Mouse (Mus musculus): ENCODE measurements around the gene Cox7a2. TPM values are rescaled to one million over a fixed set of nuclear protein-coding genes. Genes with fewer than 3 reads are reported as not detected.

The Cox7a2 gene
- total RNA-seq, 1 experiment from 2014 or later = 59.7 TPM

GRCm38 (mm10) chr9:79755311-79755710 lies 4.4 kb downstream of the Cox7a2 start:
- no peak for ATAC-seq (replicated peaks in 1 of 2; ENCODE audit: insufficient read depth in 1 of 2, low FRiP score in 2 of 2, low TSS enrichment in 1 of 2, low read depth in 1 of 2, poor library complexity in 2 of 2, severe bottlenecking in 2 of 2)

GRCm38 (mm10) chr9:79751846-79752245 lies 7.8 kb downstream of the Cox7a2 start:
- no peak for ATAC-seq (replicated peaks in 1 of 2; ENCODE audit: insufficient read depth in 1 of 2, low FRiP score in 2 of 2, low TSS enrichment in 1 of 2, low read depth in 1 of 2, poor library complexity in 2 of 2, severe bottlenecking in 2 of 2)

GRCm38 (mm10) chr9:79750709-79751108 lies 9.0 kb downstream of the Cox7a2 start:
- ATAC-seq (replicated peaks in 1 of 2; ENCODE audit: insufficient read depth in 1 of 2, low FRiP score in 2 of 2, low TSS enrichment in 1 of 2, low read depth in 1 of 2, poor library complexity in 2 of 2, severe bottlenecking in 2 of 2) = peak; percentile 73 to 79

GRCm38 (mm10) chr9:79745036-79745435 lies 14.6 kb downstream of the Cox7a2 start:
- ATAC-seq (replicated peaks in 1 of 2; ENCODE audit: insufficient read depth in 1 of 2, low FRiP score in 2 of 2, low TSS enrichment in 1 of 2, low read depth in 1 of 2, poor library complexity in 2 of 2, severe bottlenecking in 2 of 2) = no peak

GRCm38 (mm10) chr9:79735608-79736007 lies 24.1 kb downstream of the Cox7a2 start:
- ATAC-seq (replicated peaks in 1 of 2; ENCODE audit: insufficient read depth in 1 of 2, low FRiP score in 2 of 2, low TSS enrichment in 1 of 2, low read depth in 1 of 2, poor library complexity in 2 of 2, severe bottlenecking in 2 of 2) = no peak

GRCm38 (mm10) chr9:79730301-79730700 lies 29.4 kb downstream of the Cox7a2 start:
- no peak for ATAC-seq (replicated peaks in 1 of 2; ENCODE audit: insufficient read depth in 1 of 2, low FRiP score in 2 of 2, low TSS enrichment in 1 of 2, low read depth in 1 of 2, poor library complexity in 2 of 2, severe bottlenecking in 2 of 2)

GRCm38 (mm10) chr9:79723090-79723489 lies 36.6 kb downstream of the Cox7a2 start:
- ATAC-seq (replicated peaks in 1 of 2; ENCODE audit: insufficient read depth in 1 of 2, low FRiP score in 2 of 2, low TSS enrichment in 1 of 2, low read depth in 1 of 2, poor library complexity in 2 of 2, severe bottlenecking in 2 of 2) = no peak

GRCm38 (mm10) chr9:79721056-79721455 lies 38.6 kb downstream of the Cox7a2 start:
- ATAC-seq (replicated peaks in 1 of 2; ENCODE audit: insufficient read depth in 1 of 2, low FRiP score in 2 of 2, low TSS enrichment in 1 of 2, low read depth in 1 of 2, poor library complexity in 2 of 2, severe bottlenecking in 2 of 2) = no peak

GRCm38 (mm10) chr9:79720143-79720542 lies 39.5 kb downstream of the Cox7a2 start:
- no peak for ATAC-seq (replicated peaks in 1 of 2; ENCODE audit: insufficient read depth in 1 of 2, low FRiP score in 2 of 2, low TSS enrichment in 1 of 2, low read depth in 1 of 2, poor library complexity in 2 of 2, severe bottlenecking in 2 of 2)

- ATAC-seq (replicated peaks in 1 of 2; ENCODE audit: insufficient read depth in 1 of 2, low FRiP score in 2 of 2, low TSS enrichment in 1 of 2, low read depth in 1 of 2, poor library complexity in 2 of 2, severe bottlenecking in 2 of 2) = no peak
Observed at GRCm38 (mm10) chr9:79719451-79719850, 40.2 kb downstream of the Cox7a2 start.

- no peak; a peak in 1 of 4 replicates for ATAC-seq (replicated peaks in 1 of 2; ENCODE audit: insufficient read depth in 1 of 2, low FRiP score in 2 of 2, low TSS enrichment in 1 of 2, low read depth in 1 of 2, poor library complexity in 2 of 2, severe bottlenecking in 2 of 2)
Observed at GRCm38 (mm10) chr9:79718481-79719370, 41.0 kb downstream of the Cox7a2 start, which contains the start of gene Col12a1. Gene Col12a1, minus strand, starts transcription at chr9:79718831.

- ATAC-seq (replicated peaks in 1 of 2; ENCODE audit: insufficient read depth in 1 of 2, low FRiP score in 2 of 2, low TSS enrichment in 1 of 2, low read depth in 1 of 2, poor library complexity in 2 of 2, severe bottlenecking in 2 of 2) = no peak
Observed at GRCm38 (mm10) chr9:79717836-79718475, 41.7 kb downstream of the Cox7a2 start.

- peak in 1 of 2 experiments; percentile 23; a peak in 1 of 4 replicates for ATAC-seq (replicated peaks in 1 of 2; ENCODE audit: insufficient read depth in 1 of 2, low FRiP score in 2 of 2, low TSS enrichment in 1 of 2, low read depth in 1 of 2, poor library complexity in 2 of 2, severe bottlenecking in 2 of 2)
Observed at GRCm38 (mm10) chr9:79716909-79717835, 42.5 kb downstream of the Cox7a2 start.

- ATAC-seq (replicated peaks in 1 of 2; ENCODE audit: insufficient read depth in 1 of 2, low FRiP score in 2 of 2, low TSS enrichment in 1 of 2, low read depth in 1 of 2, poor library complexity in 2 of 2, severe bottlenecking in 2 of 2) = no peak
Observed at GRCm38 (mm10) chr9:79716496-79716895, 43.2 kb downstream of the Cox7a2 start.

- ATAC-seq (replicated peaks in 1 of 2; ENCODE audit: insufficient read depth in 1 of 2, low FRiP score in 2 of 2, low TSS enrichment in 1 of 2, low read depth in 1 of 2, poor library complexity in 2 of 2, severe bottlenecking in 2 of 2) = peak in 1 of 2 experiments; percentile 17; a peak in 1 of 4 replicates
Observed at GRCm38 (mm10) chr9:79714471-79715045, 45.1 kb downstream of the Cox7a2 start.
